Mouse (Mus musculus) erythroblast, embryonic 14.5 days (primary cell): ENCODE results near the gene Alg12. TPM values are rescaled to one million over a fixed set of nuclear protein-coding genes. Genes with fewer than 3 reads are reported as not detected.
"Not testable (repeated sequence)": the region's sequence is repeated elsewhere in the genome, so short reads cannot be mapped to it uniquely, and the experiment has no call there.

ENCODE experiments used
- H3K27me3 ChIP-seq: 2 replicates; pipeline ENCODE4 v1.6.1; 2012; ENCODE audit warnings: inconsistent platforms; ENCODE audit not compliant: control insufficient read depth
- H3K36me3 ChIP-seq: 2 replicates; pipeline ENCODE4 v1.6.1; 2012; ENCODE audit warnings: mild to moderate bottlenecking, inconsistent platforms; ENCODE audit not compliant: control insufficient read depth
- H3K4me1 ChIP-seq: 2 replicates; pipeline ENCODE4 v1.6.1; 2012; ENCODE audit warnings: inconsistent platforms; ENCODE audit not compliant: control insufficient read depth
- H3K4me3 ChIP-seq: replicated peaks from 2 replicates; pipeline ENCODE3; 2012; ENCODE audit warnings: moderate library complexity, mild to moderate bottlenecking, inconsistent platforms
- H3K9me3 ChIP-seq: 2 replicates; pipeline ENCODE4 v1.6.1; 2012; ENCODE audit warnings: low read length, inconsistent platforms, mixed read lengths; ENCODE audit not compliant: control insufficient read depth
- GATA1 ChIP-seq: IDR thresholded peaks from 2 replicates; pipeline ENCODE4 v1.6.1; 2012; ENCODE audit warnings: low read length, inconsistent platforms, mixed read lengths
- TAL1 ChIP-seq: IDR thresholded peaks from 3 replicates; pipeline ENCODE4 v1.6.1; 2012; ENCODE audit warnings: low read length, inconsistent platforms, mixed read lengths
- polyA plus RNA-seq: library from polyadenylated mRNA; stranded (reverse); fragments of >175 nt; gene quantifications from 2 replicates; pipeline ENCODE4 v1.2.3, GENCODE M21; 2012

Gene Alg12
- polyA plus RNA-seq, 1 experiment = 0.16 TPM

DNA sequence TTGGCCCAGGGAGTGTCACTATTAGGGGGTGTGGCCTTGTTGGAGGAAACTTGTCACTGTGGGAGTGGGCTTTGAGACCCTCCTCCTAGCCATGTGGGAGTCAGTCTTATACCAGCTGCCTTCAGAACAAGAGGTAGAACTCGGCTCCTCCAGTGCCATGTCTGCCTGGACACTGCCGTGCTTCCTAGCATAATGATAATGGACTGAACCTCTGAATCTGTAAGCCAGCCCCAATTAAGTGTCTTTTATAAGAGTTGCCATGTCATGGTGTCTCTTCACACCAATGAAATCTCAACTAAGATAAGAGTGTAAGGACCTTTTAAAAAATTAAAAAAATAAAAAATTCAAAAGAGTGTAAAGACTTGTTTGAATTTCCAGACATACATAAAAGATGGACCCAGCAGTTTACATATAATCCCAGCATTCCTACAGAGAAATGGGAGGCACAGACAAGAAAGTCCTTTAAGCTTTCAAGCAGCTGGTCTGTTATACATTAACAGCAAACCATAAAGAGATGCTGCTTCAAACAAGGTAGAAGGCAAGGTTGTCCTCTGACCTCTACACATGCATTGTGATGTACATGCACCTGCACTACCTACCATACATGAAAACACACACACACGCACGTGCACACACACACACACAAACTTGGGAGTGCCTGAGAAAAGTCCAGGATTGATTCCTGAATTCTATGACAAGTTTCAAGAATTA lies 26.8 kb downstream of the Alg12 start:
- Histone ChIP-seq H3K4me1 (no peaks in the 10 kb centered on the region), H3K9me3 (no peaks in the 10 kb centered on the region), H3K27me3 (no peaks in the 10 kb centered on the region), H3K4me3 (no peak overlapping the region), H3K36me3 (no peaks in the 10 kb centered on the region; the same call in 1 of the 2 replicates)
- TF ChIP-seq TAL1 (no peak), GATA1 (no peak)

DNA sequence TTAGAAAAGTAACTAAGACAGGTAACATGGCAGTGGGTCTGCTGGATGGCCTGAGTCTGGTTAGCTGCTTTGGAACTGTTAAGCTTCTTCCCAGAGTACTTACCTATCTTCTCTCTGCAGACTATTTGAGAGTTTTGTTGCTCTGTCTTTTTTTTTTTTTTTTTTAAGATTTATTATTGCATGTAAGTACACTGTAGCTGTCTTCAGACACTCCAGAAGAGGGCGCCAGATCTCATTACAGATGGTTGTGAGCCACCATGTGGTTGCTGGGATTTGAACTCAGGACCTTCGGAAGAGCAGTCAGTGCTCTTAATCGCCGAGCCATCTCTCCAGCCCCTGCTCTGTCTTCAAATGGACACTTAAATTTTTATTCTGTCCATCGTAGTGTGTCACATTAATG lies 44.5 kb downstream of the Alg12 start:
- H3K36me3 ChIP-seq = peaks cover 84% of the 10 kb centered on the region
- H3K9me3 ChIP-seq, H3K4me3 ChIP-seq, H3K4me1 ChIP-seq, H3K27me3 ChIP-seq: not testable (repeated sequence)

DNA sequence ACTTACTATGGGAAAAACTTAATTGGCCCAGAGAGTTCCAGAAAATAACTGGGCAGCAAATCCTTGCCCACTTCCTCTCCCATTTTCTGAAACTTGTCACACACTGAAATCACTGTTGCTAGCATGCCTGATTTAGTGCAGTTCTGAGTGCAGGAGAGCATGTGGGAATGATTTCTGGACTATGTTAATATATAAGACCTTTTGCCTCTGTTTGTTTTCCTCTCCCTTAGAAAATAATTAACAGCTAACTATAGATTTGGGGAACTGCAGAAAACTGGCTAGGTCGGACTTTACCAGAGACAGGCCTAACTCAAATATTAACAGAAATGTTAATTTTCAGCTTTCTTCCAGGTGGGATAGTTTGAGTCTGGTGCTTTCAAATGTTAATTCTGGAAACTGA lies 50.6 kb downstream of the Alg12 start:
- Histone ChIP-seq H3K27me3 (no peaks in the 10 kb centered on the region), H3K9me3 (no peaks in the 10 kb centered on the region), H3K4me3 (no peak overlapping the region), H3K4me1 (no peaks in the 10 kb centered on the region; the same call in 1 of the 2 replicates), H3K36me3 (peaks cover 69% of the 10 kb centered on the region)
- TF ChIP-seq TAL1 (no peak), GATA1 (no peak)

GRCm38 (mm10) chr15:88766139-88766538 lies 53.0 kb downstream of the Alg12 start:
- not testable (repeated sequence) for H3K9me3 ChIP-seq, H3K4me3 ChIP-seq, H3K27me3 ChIP-seq
- Histone ChIP-seq H3K36me3 (peaks cover 69% of the 10 kb centered on the region), H3K4me1 (peaks cover 18% of the 10 kb centered on the region)

DNA sequence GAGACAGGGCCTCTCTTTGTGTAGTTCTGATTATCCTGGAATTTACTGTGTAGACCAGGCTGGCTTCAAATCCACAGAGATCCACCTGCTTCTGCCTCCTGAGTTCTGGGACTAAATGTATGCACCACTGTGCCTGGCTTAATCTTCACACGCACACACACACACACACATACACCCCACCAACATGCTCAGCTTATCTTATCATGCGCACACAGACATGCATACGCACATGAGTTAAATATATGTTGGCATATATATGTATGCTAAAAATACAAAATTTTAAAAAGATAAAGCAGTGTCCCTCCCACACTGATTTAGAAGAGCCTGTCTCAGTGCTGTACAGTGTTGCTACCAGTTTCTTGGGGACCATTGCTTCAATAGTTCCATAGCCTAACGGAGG lies 57.6 kb downstream of the Alg12 start:
- TF ChIP-seq GATA1 (peak; percentile 83), TAL1 (peak; percentile 78)
- Histone ChIP-seq H3K9me3 (no peaks in the 10 kb centered on the region), H3K27me3 (no peaks in the 10 kb centered on the region), H3K36me3 (peaks cover 84% of the 10 kb centered on the region), H3K4me1 (peaks cover 49% of the 10 kb centered on the region), H3K4me3 (no peak overlapping the region)

- no peaks in the 10 kb centered on the region for H3K27me3 ChIP-seq
- peaks cover 69% of the 10 kb centered on the region for H3K4me1 ChIP-seq
- peaks cover 88% of the 10 kb centered on the region for H3K36me3 ChIP-seq
Observed at GRCm38 (mm10) chr15:88758061-88758460, 61.1 kb downstream of the Alg12 start.

GRCm38 (mm10) chr15:88755761-88756160 lies 63.4 kb downstream of the Alg12 start:
- Histone ChIP-seq H3K27me3 (no peaks in the 10 kb centered on the region), H3K4me3 (no peak overlapping the region), H3K36me3 (peaks cover 65% of the 10 kb centered on the region), H3K4me1 (peaks cover 55% of the 10 kb centered on the region), H3K9me3 (no peaks in the 10 kb centered on the region; the same call in 1 of the 2 replicates)
- TF ChIP-seq GATA1 = no peak
- no peak for TF ChIP-seq TAL1

More at GRCm38 (mm10) chr15:88758061-88758460, 61.1 kb downstream of the Alg12 start:
- Histone ChIP-seq H3K4me3 (no peak overlapping the region), H3K9me3 (no peaks in the 10 kb centered on the region; the same call in 1 of the 2 replicates)
- TF ChIP-seq TAL1 (no peak), GATA1 (no peak)

Other genes with a start within 250 kb of the Alg12 start
- gene Zdhhc25, start 219.0 kb downstream of the Alg12 start, polyA plus RNA-seq = not detected in 2 replicates
- gene Brd1, start 85.1 kb downstream of the Alg12 start, polyA plus RNA-seq = 1.9 and 2.1 TPM in 2 replicates
- 0.45 and 0.53 TPM in 2 replicates for gene Zbed4, start 67.7 kb downstream of the Alg12 start, polyA plus RNA-seq
- 1.5 and 1.7 TPM in 2 replicates for gene Creld2, start 328 bp upstream of the Alg12 start, polyA plus RNA-seq
- gene Pim3, start 42.9 kb upstream of the Alg12 start, polyA plus RNA-seq = 0.49 and 0.64 TPM in 2 replicates
- gene Ttll8, start 135.1 kb upstream of the Alg12 start, polyA plus RNA-seq = not detected in 2 replicates
- not detected in 2 replicates for gene Mlc1, start 159.7 kb upstream of the Alg12 start, polyA plus RNA-seq
- not detected in 2 replicates for gene Mov10l1, start 163.6 kb upstream of the Alg12 start, polyA plus RNA-seq
- gene Panx2, start 240.4 kb upstream of the Alg12 start, polyA plus RNA-seq = not detected in 2 replicates